Mouse (Mus musculus): ENCODE measurements around the gene Tox3.

GRCm38 (mm10) chr8:90290811-90291210 is 57.3 kb downstream of the Tox3 start:
- TF ChIP-seq POLR2A (IDR thresholded peaks at IDR 0.05; ENCODE audit: insufficient read length, low read depth) (no peak), MYOG (IDR thresholded peaks at IDR 0.05; ENCODE audit: control insufficient read depth in 1 of 3, insufficient read depth in 1 of 3, insufficient read length in 2 of 3, low read depth in 2 of 3) (no peak), USF1 (IDR thresholded peaks at IDR 0.05; ENCODE audit: low read depth) (no peak), POLR2AphosphoS2 (IDR thresholded peaks at IDR 0.05; ENCODE audit: insufficient read length, low read depth) (no peak), MAX (IDR thresholded peaks at IDR 0.05; ENCODE audit: low read depth) (no peak), E2F4 (IDR thresholded peaks at IDR 0.05; ENCODE audit: insufficient read depth) (no peak), CEBPB (IDR thresholded peaks at IDR 0.05; ENCODE audit: insufficient read depth, poor library complexity, severe bottlenecking) (no peak), MYOD1 (IDR thresholded peaks at IDR 0.05; ENCODE audit: control insufficient read depth in 1 of 3, insufficient read length in 2 of 3, low read depth in 2 of 3) (no peak)
